Mouse (Mus musculus): ENCODE measurements around the gene Snx15. TPM values are rescaled to one million over a fixed set of nuclear protein-coding genes. Genes with fewer than 3 reads are reported as not detected.
"Not testable (repeated sequence)": the region's sequence is repeated elsewhere in the genome, so short reads cannot be mapped to it uniquely, and the experiment has no call there.

The Snx15 gene
- polyA plus RNA-seq, 1 experiment from 2014 or later: 33.7 TPM

- peak overlapping the region; percentile 85 for H3K4me2 ChIP-seq (replicated peaks)
- peak overlapping the region; percentile 67 for H3K4me3 ChIP-seq
- H3K27ac ChIP-seq: no peak overlapping the region
- H3K4me1 ChIP-seq: peaks cover 13% of the 10 kb centered on the region
- H3K9ac ChIP-seq: peak overlapping the region; percentile 89; the same call in 1 of the 2 replicates
- WGBS: 91% methylated on average over 6 of the region's 6 CpGs
- H3K27me3 ChIP-seq: no peaks in the 10 kb centered on the region
- peaks cover 34% of the 10 kb centered on the region for H3K36me3 ChIP-seq
- no peaks in the 10 kb centered on the region for H3K9me3 ChIP-seq
- no peak for ATAC-seq (ENCODE audit: low FRiP score, low read depth)
Observed at GRCm38 (mm10) chr19:6139701-6140100, 11.6 kb upstream of the Snx15 start.

- Histone ChIP-seq H3K9me3 (no peaks in the 10 kb centered on the region), H3K9ac (peak overlapping the region; percentile 19; the same call in 1 of the 2 replicates), H3K27me3 (no peaks in the 10 kb centered on the region), H3K4me1 (peaks cover 10% of the 10 kb centered on the region), H3K4me3 (no peak overlapping the region), H3K27ac (no peak overlapping the region), H3K36me3 (peaks cover 44% of the 10 kb centered on the region), H3K4me2 (replicated peaks) (no peak overlapping the region)
- ATAC-seq (ENCODE audit: low FRiP score, low read depth): no peak
- WGBS: 82% methylated on average over 3 of the region's 3 CpGs
Observed at GRCm38 (mm10) chr19:6136397-6136796, 8.3 kb upstream of the Snx15 start.

GRCm38 (mm10) chr19:6133197-6133596 is 5.1 kb upstream of the Snx15 start:
- H3K27me3 ChIP-seq; H3K27ac ChIP-seq; H3K4me3 ChIP-seq; H3K9ac ChIP-seq; H3K4me2 ChIP-seq (replicated peaks); H3K9me3 ChIP-seq; ATAC-seq (ENCODE audit: low FRiP score, low read depth); H3K4me1 ChIP-seq: not testable (repeated sequence)
- 50% methylated on average over 1 of the region's 1 CpGs for WGBS
- H3K36me3 ChIP-seq: peaks cover 39% of the 10 kb centered on the region

GRCm38 (mm10) chr19:6132171-6132827 is 4.2 kb upstream of the Snx15 start:
- Histone ChIP-seq H3K27ac (no peak overlapping the region), H3K36me3 (peaks cover 36% of the 10 kb centered on the region), H3K4me2 (replicated peaks) (no peak overlapping the region), H3K9me3 (no peaks in the 10 kb centered on the region), H3K9ac (no peak overlapping the region), H3K4me1 (peaks cover 4% of the 10 kb centered on the region; the same call in 1 of the 2 replicates), H3K4me3 (no peak overlapping the region), H3K27me3 (no peaks in the 10 kb centered on the region)
- no peak for ATAC-seq (ENCODE audit: low FRiP score, low read depth)
- 84% methylated on average over 7 of the region's 7 CpGs for WGBS

- not testable (repeated sequence) for ATAC-seq (ENCODE audit: low FRiP score, low read depth); H3K4me2 ChIP-seq (replicated peaks); H3K4me3 ChIP-seq; H3K9ac ChIP-seq; H3K27me3 ChIP-seq; H3K27ac ChIP-seq; H3K4me1 ChIP-seq; H3K9me3 ChIP-seq
- peaks cover 19% of the 10 kb centered on the region for H3K36me3 ChIP-seq
- 73% methylated on average over 7 of the region's 7 CpGs for WGBS
Observed at GRCm38 (mm10) chr19:6130414-6131128, 2.5 kb upstream of the Snx15 start.

GRCm38 (mm10) chr19:6126789-6127580 is 1.1 kb downstream of the Snx15 start:
- ATAC-seq (ENCODE audit: low FRiP score, low read depth): no peak
- H3K4me3 ChIP-seq: peak overlapping the region; percentile 61
- H3K9ac ChIP-seq: peak overlapping the region; percentile 73; the same call in 1 of the 2 replicates
- no peaks in the 10 kb centered on the region for H3K9me3 ChIP-seq
- no peaks in the 10 kb centered on the region for H3K27me3 ChIP-seq
- H3K36me3 ChIP-seq: peaks cover 1% of the 10 kb centered on the region; the same call in 1 of the 2 replicates
- peak overlapping the region; percentile 63 for H3K4me2 ChIP-seq (replicated peaks)
- H3K27ac ChIP-seq: no peak overlapping the region
- WGBS: 74% methylated on average over 10 of the region's 10 CpGs
- peaks cover 4% of the 10 kb centered on the region; the same call in 1 of the 2 replicates for H3K4me1 ChIP-seq

- WGBS: 26% methylated on average over 4 of the region's 4 CpGs
- Histone ChIP-seq H3K27me3 (no peaks in the 10 kb centered on the region), H3K4me1 (peaks cover 4% of the 10 kb centered on the region; the same call in 1 of the 2 replicates), H3K4me2 (replicated peaks) (no peak overlapping the region), H3K9ac (no peak overlapping the region), H3K4me3 (no peak overlapping the region), H3K27ac (no peak overlapping the region), H3K36me3 (peaks cover 8% of the 10 kb centered on the region; the same call in 1 of the 2 replicates), H3K9me3 (no peaks in the 10 kb centered on the region)
- no peak for ATAC-seq (ENCODE audit: low FRiP score, low read depth)
Observed at GRCm38 (mm10) chr19:6126289-6126688, 1.8 kb downstream of the Snx15 start.

GRCm38 (mm10) chr19:6124898-6125297 is 3.2 kb downstream of the Snx15 start:
- Histone ChIP-seq H3K9me3 (no peaks in the 10 kb centered on the region), H3K9ac (no peak overlapping the region), H3K27ac (no peak overlapping the region), H3K4me2 (replicated peaks) (no peak overlapping the region), H3K36me3 (peaks cover 13% of the 10 kb centered on the region), H3K4me3 (no peak overlapping the region), H3K4me1 (peaks cover 4% of the 10 kb centered on the region; the same call in 1 of the 2 replicates), H3K27me3 (no peaks in the 10 kb centered on the region)
- WGBS: 72% methylated on average over 2 of the region's 2 CpGs
- no peak for ATAC-seq (ENCODE audit: low FRiP score, low read depth)

- Histone ChIP-seq H3K27ac (no peak overlapping the region), H3K4me1 (peaks cover 10% of the 10 kb centered on the region), H3K4me2 (replicated peaks) (no peak overlapping the region), H3K4me3 (no peak overlapping the region), H3K9me3 (no peaks in the 10 kb centered on the region), H3K27me3 (no peaks in the 10 kb centered on the region), H3K9ac (no peak overlapping the region), H3K36me3 (peaks cover 13% of the 10 kb centered on the region)
- no peak for ATAC-seq (ENCODE audit: low FRiP score, low read depth)
- WGBS: 65% methylated on average over 8 of the region's 8 CpGs
Observed at GRCm38 (mm10) chr19:6123330-6123729, 4.8 kb downstream of the Snx15 start.

- H3K27ac ChIP-seq: no peak overlapping the region
Observed at GRCm38 (mm10) chr19:6121761-6122160, 6.3 kb downstream of the Snx15 start.

GRCm38 (mm10) chr19:6118677-6119185 is 9.4 kb downstream of the Snx15 start:
- Histone ChIP-seq H3K36me3 (peaks cover 40% of the 10 kb centered on the region), H3K27ac (peak overlapping the region; percentile 95), H3K4me2 (replicated peaks) (peak overlapping the region; percentile 90), H3K27me3 (no peaks in the 10 kb centered on the region), H3K4me1 (peaks cover 23% of the 10 kb centered on the region), H3K9ac (peak overlapping the region; percentile 91), H3K9me3 (no peaks in the 10 kb centered on the region), H3K4me3 (peak overlapping the region; percentile 90)
- WGBS: under 1% methylated on average over 8 of the region's 8 CpGs
- ATAC-seq (ENCODE audit: low FRiP score, low read depth): peak; percentile 28

More at GRCm38 (mm10) chr19:6121761-6122160, 6.3 kb downstream of the Snx15 start:
- Histone ChIP-seq H3K9me3 (no peaks in the 10 kb centered on the region), H3K4me3 (no peak overlapping the region), H3K36me3 (peaks cover 13% of the 10 kb centered on the region), H3K9ac (no peak overlapping the region), H3K27me3 (no peaks in the 10 kb centered on the region), H3K4me1 (peaks cover 19% of the 10 kb centered on the region), H3K4me2 (replicated peaks) (no peak overlapping the region)
- WGBS: 24% methylated on average over 19 of the region's 19 CpGs
- ATAC-seq (ENCODE audit: low FRiP score, low read depth): no peak
